Mouse (Mus musculus) stomach, embryonic 14.5 days (tissue): ENCODE data around the gene 4930518I15Rik. TPM values are rescaled to one million over a fixed set of nuclear protein-coding genes. Genes with fewer than 3 reads are reported as not detected.

Experiments
- ATAC-seq: fragments of 200-750 bp; cut with Nextera tagmentation; 2 replicates; pipeline ENCODE4 v1.8.0; 2017; ENCODE audit warnings: low read depth, moderate TSS enrichment; ENCODE audit not compliant: insufficient number of reproducible peaks, insufficient read depth, low FRiP score
- H3K27ac ChIP-seq: fragments of 300-500 bp; sonication (generic); 2 replicates; pipeline ENCODE4 v1.5.1; 2014; ENCODE audit warnings: mild to moderate bottlenecking, low read length, moderate library complexity, mixed read lengths
- H3K27me3 ChIP-seq: fragments of 300-500 bp; sonication (generic); 2 replicates; pipeline ENCODE4 v1.6.1; 2014; ENCODE audit warnings: low read length, control low read depth, mixed read lengths; ENCODE audit not compliant: control insufficient read depth, insufficient read depth
- H3K36me3 ChIP-seq: fragments of 300-500 bp; sonication (generic); 2 replicates; pipeline ENCODE4 v1.6.1; 2014; ENCODE audit warnings: mild to moderate bottlenecking, control low read depth, low read length, moderate library complexity, mixed read lengths; ENCODE audit not compliant: control insufficient read depth, insufficient read depth
- H3K4me1 ChIP-seq: fragments of 300-500 bp; sonication (generic); 2 replicates; pipeline ENCODE4 v1.6.1; 2014; ENCODE audit warnings: low read length, control low read depth, mixed read lengths; ENCODE audit not compliant: control insufficient read depth, insufficient read depth
- H3K4me2 ChIP-seq: fragments of 300-500 bp; sonication (generic); replicated peaks from 2 replicates; pipeline ENCODE4 v1.6.1; 2014; ENCODE audit warnings: low read depth, low read length, control low read depth
- H3K4me3 ChIP-seq: fragments of 300-500 bp; sonication (generic); 2 replicates; pipeline ENCODE4 v1.5.1; 2014; ENCODE audit warnings: low read depth, low read length, control low read depth
- H3K9ac ChIP-seq: fragments of 300-500 bp; sonication (generic); replicated peaks from 2 replicates; pipeline ENCODE4 v1.6.1; 2014; ENCODE audit warnings: low read depth, mild to moderate bottlenecking, control low read depth, low read length, moderate library complexity, mixed read lengths
- H3K9me3 ChIP-seq: fragments of 300-500 bp; sonication (generic); 2 replicates; pipeline ENCODE4 v1.6.1; 2016; ENCODE audit warnings: low read depth, low read length, control low read depth; ENCODE audit not compliant: control insufficient read depth
- whole genome bisulfite sequencing: fragments of 180-500 bp; shearing (Covaris S2); extraction: QIAGEN DNeasy Blood & Tissue Kit; methylation state at CpG from one replicate; pipeline ENCODE4 v1.1.7; 2014; 5-methylcytosine and 5-hydroxymethylcytosine counted together
- polyA plus RNA-seq: library from polyadenylated mRNA; unstranded; fragments of >200 nt; fragmentation: Nextera tagmentation; extraction: Ambion mirVana; gene quantifications from 2 replicates; pipeline ENCODE4 v1.2.1, GENCODE M21; 2014

4930518I15Rik gene
- polyA plus RNA-seq, 1 experiment from 2014 or later, result 9.1 TPM

DNA sequence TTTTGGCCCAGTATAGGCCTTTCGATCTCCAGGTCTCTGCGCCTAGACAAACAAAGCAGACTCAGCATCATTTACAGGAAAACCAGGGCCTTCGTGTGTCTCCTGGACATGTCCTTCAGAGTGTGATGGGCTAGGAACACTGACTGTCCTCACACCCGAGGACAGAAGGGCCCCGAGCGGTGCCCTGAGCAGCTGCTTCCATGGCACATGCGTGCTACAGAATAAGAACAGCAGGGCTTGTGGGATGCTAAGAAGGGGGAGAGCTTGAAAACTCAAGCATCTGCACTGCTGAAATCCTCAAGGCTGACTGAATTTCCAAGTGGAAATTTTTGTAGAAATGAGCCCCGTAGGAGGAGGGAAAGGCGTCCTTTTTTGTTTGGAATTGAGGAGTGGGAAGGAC, 39.3 kb upstream of the 4930518I15Rik start:
- H3K27me3 ChIP-seq, result no peaks in the 10 kb centered on the region
- no peak overlapping the region for H3K4me2 ChIP-seq
- H3K4me1 ChIP-seq, result no peaks in the 10 kb centered on the region
- no peak overlapping the region for H3K4me3 ChIP-seq
- H3K9me3 ChIP-seq, result no peaks in the 10 kb centered on the region
- no peak for ATAC-seq
- no peaks in the 10 kb centered on the region for H3K36me3 ChIP-seq
- WGBS, result 86% methylated on average over 9 of the region's 9 CpGs
- H3K27ac ChIP-seq, result no peak overlapping the region
- no peak overlapping the region for H3K9ac ChIP-seq

DNA sequence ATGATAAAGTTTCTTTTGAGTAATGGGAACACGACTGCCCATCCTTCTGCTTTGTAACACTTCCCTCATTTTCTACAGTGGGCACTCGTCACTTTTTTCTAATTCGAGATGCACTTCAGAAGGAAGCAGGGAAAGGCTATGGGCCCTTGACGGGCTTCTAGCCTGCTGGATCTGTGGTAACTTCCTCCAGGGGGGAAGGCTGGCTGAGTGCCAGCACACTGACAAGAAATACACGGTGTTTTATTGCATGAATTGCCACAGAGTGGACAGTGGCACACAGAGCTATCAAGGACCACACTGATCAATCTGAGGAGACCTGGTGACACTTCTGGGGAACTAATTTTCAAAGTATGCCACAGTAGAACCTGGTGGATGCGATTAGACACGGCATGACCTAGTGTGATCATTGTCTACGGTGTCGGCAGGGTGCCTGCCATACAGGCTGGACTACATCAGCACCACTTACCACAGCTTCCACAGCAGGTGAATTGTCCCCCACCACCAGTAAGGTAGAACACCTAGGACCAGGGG, 38.7 kb upstream of the 4930518I15Rik start:
- ATAC-seq, result no peak
- H3K27ac ChIP-seq, result no peak overlapping the region
- H3K4me2 ChIP-seq, result no peak overlapping the region
- no peaks in the 10 kb centered on the region for H3K36me3 ChIP-seq
- no peaks in the 10 kb centered on the region for H3K4me1 ChIP-seq
- H3K27me3 ChIP-seq, result no peaks in the 10 kb centered on the region
- H3K4me3 ChIP-seq, result no peak overlapping the region
- 66% methylated on average over 9 of the region's 9 CpGs for whole genome bisulfite sequencing
- H3K9me3 ChIP-seq, result no peaks in the 10 kb centered on the region
- no peak overlapping the region for H3K9ac ChIP-seq

DNA sequence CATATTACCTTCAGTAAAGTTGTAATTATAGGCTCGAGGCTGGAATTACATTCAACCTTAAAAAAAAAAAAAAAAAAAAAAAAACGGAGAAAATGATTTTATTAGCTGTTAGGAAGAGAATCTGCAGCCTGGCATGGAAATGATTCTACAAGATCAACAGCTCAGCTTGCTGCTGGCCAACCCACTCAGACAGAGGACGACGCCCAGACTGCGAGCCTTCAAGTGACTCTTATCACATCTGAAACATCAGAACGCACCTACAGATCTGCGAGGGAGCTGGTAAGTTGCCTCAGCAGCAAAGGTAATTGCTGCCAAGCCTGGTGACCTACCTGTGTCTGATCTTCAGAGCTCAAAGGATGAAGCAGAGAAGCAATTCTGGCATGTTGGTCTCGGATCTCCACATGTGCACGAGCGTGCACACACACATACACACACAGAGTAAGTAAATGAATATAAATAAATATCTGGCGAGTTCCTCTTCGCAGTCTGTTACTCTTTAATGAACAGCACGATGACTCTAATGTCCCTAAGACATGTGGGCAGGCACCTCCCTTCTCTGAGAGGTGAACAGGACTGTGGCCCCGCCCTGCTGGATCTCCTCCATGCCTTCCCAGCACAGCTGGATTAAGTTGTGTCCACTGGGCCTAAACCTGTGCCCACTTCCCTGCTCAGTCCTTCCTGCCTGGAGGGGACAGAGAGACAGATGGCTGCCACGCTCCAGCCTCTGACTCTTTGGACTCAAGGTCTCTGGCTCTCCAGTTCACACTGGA, 36.9 kb upstream of the 4930518I15Rik start:
- Histone ChIP-seq H3K36me3 (no peaks in the 10 kb centered on the region), H3K9ac (no peak overlapping the region), H3K27ac (no peak overlapping the region), H3K4me3 (no peak overlapping the region), H3K27me3 (no peaks in the 10 kb centered on the region), H3K4me1 (no peaks in the 10 kb centered on the region), H3K4me2 (no peak overlapping the region), H3K9me3 (no peaks in the 10 kb centered on the region)
- 67% methylated on average over 15 of the region's 15 CpGs for WGBS
- no peak for ATAC-seq

DNA sequence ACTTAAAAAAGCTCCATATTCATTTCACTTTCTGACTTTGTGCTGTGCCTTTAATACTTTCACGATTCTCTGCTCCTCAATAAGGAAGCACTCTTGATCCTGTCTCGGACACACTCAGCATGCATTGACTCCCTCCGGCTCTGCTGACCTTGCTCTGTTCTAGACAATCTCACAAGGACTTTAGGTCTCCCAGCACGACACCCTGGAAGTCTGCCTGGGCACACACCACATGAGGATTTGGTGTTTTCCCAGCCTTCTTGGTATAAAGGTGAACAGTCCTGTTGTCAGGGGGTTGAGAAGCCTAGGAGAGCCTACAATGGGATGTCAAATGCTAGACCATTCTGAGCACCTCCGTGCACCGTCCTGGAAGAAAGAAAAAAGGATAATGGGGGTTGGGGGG, 35.1 kb upstream of the 4930518I15Rik start:
- 75% methylated on average over 6 of the region's 6 CpGs for WGBS
- Histone ChIP-seq H3K4me2 (no peak overlapping the region), H3K4me1 (no peaks in the 10 kb centered on the region), H3K9me3 (no peaks in the 10 kb centered on the region), H3K27me3 (no peaks in the 10 kb centered on the region), H3K9ac (no peak overlapping the region), H3K36me3 (no peaks in the 10 kb centered on the region), H3K27ac (no peak overlapping the region), H3K4me3 (no peak overlapping the region)
- no peak for ATAC-seq

DNA sequence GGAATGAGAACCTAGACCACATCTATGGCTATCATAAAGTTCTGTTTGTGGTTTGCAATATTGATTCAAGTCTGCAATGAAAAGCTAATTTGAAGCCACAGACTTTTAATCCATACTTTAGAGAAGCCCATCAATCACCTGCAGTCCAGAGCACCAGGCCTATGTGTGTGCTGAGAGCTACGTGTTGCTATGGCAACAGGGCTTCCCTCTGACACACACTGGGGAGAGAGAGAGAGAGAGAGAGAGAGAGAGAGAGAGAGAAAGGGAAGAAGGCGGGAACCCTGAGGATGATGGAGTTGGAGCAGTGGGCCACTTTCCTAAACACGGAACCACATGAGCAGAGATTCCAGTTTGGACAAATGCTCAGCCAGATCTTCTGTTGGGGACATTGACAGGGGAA, 34.5 kb upstream of the 4930518I15Rik start:
- Histone ChIP-seq H3K27me3 (no peaks in the 10 kb centered on the region), H3K9ac (no peak overlapping the region), H3K36me3 (no peaks in the 10 kb centered on the region), H3K9me3 (no peaks in the 10 kb centered on the region), H3K4me2 (no peak overlapping the region), H3K27ac (no peak overlapping the region), H3K4me1 (no peaks in the 10 kb centered on the region), H3K4me3 (no peak overlapping the region)
- WGBS, result 22% methylated on average over 3 of the region's 3 CpGs
- ATAC-seq, result no peak

DNA sequence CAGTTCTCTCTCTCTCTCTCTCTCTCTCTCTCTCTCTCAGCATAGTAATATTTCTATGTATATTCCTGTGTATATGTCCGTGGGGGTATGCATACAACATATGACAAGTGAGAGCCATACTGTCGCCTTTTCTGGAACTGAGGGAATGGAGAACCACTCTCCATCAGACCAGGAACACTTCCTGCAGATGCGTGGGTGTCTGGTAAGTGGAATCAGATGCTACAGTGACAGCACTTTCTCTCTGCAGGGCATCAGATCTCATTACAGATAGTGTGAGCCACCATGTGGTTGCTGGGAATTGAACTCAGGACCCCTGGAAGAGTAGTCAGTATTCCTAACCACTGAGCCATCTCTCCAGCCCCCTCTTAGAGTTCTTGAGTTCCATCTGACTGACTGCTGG, 30.7 kb upstream of the 4930518I15Rik start:
- Histone ChIP-seq H3K9ac (no peak overlapping the region), H3K4me1 (no peaks in the 10 kb centered on the region), H3K27ac (no peak overlapping the region), H3K4me2 (no peak overlapping the region), H3K4me3 (no peak overlapping the region), H3K9me3 (no peaks in the 10 kb centered on the region), H3K27me3 (no peaks in the 10 kb centered on the region), H3K36me3 (no peaks in the 10 kb centered on the region)
- ATAC-seq, result no peak
- 75% methylated on average over 3 of the region's 3 CpGs for WGBS

DNA sequence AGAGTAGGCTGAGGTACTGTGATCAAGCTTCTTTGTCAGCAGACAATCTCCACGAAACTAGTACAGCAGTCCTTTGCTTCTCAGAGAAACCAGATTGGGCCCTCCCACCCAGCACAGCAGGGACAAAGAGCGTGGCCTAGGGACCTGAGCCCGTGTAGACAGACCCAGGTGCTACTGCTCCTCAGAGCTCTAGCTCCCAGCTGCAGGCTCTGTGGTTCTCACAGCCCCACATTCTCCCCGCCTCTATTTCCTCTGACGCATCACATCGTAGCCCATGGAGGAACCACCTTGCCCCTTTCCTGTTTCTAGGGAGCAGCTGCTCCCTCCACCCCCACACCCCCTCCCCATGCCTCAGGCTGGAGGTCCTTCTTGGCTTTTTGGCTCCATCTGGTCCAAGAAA, 29.3 kb upstream of the 4930518I15Rik start, which contains the start of gene Sla2:
Sla2 (minus strand) TSS at position 176 of the 400 bp plus-strand sequence.
- no peak within 1 kb of the TSS for H3K9ac ChIP-seq
- H3K9me3 ChIP-seq, result no peaks in the 10 kb centered on the region
- no peak for ATAC-seq
- no peaks in the 10 kb centered on the region for H3K27me3 ChIP-seq
- H3K4me1 ChIP-seq, result no peaks in the 10 kb centered on the region
- H3K27ac ChIP-seq, result no peak within 1 kb of the TSS
- 55% methylated on average over 6 of the region's 6 CpGs for WGBS
- no peak within 1 kb of the TSS for H3K4me2 ChIP-seq
- H3K4me3 ChIP-seq, result no peak within 1 kb of the TSS
- no peaks in the 10 kb centered on the region for H3K36me3 ChIP-seq

DNA sequence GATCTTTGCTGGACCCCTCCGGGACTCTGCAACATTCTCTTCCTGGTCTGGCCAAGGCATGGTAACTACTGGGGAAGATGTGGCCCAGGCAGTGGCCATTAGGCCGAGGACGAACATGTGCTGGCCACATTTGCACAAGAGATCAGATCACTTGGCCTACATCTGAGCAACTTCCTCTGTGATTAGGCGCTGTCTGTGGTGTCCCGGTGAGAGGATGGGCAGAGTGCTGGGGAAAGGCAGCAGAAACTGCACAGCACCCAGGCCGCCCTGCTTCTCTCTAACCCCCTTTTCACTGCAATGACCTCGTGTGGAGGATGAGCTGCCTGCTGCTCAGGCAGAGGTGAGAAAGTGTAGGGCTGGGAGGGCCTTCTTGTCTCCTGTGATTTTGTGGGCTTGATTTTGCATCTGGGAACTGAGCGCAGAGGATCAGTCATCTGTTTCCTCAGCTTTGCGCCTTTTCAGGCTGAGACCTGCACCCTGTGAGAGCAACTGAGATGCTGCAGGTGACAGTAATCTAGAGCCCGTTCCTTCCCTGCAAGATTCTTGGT, 28.4 kb upstream of the 4930518I15Rik start:
- ATAC-seq, result no peak
- 77% methylated on average over 10 of the region's 10 CpGs for WGBS
- H3K36me3 ChIP-seq, result no peaks in the 10 kb centered on the region

More for the DNA sequence above, 28.4 kb upstream of the 4930518I15Rik start:
- Histone ChIP-seq H3K27me3 (no peaks in the 10 kb centered on the region), H3K4me1 (no peaks in the 10 kb centered on the region), H3K9me3 (no peaks in the 10 kb centered on the region), H3K4me2 (no peak overlapping the region), H3K27ac (no peak overlapping the region), H3K9ac (no peak overlapping the region), H3K4me3 (no peak overlapping the region)
